Mouse (Mus musculus): ENCODE data around the gene Zfp46.

DNA sequence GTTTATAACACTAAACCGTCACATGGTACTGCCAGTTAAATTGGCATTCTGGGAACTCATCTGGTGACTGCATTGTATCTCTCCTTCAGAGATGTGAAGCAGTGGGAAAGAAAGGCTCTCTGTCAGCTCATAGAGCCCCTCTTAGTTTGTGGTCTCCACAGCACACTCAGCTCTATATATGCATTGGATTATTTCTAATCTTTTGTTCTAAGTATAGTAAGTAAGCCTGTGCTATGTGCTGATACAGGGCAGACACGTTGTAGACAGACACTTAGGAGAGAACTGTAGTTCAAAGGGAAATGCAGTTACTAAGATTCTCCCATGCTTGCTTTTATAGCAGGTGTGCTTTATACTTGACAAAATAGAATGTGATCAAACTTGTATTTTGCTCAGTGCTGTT, 50.6 kb downstream of the Zfp46 start:
- TF ChIP-seq POLR2A (IDR thresholded peaks at IDR 0.05; ENCODE audit: low read depth, low read length) = no peak
- no peak for TF ChIP-seq CTCF (IDR thresholded peaks at IDR 0.05; ENCODE audit: extremely low read depth, insufficient read depth, insufficient read length, insufficient replicate concordance)

Data from spleen, adult 2 months (tissue).